ENCODE assay signal across 29 mouse cellular contexts in the genomic region with DNA sequence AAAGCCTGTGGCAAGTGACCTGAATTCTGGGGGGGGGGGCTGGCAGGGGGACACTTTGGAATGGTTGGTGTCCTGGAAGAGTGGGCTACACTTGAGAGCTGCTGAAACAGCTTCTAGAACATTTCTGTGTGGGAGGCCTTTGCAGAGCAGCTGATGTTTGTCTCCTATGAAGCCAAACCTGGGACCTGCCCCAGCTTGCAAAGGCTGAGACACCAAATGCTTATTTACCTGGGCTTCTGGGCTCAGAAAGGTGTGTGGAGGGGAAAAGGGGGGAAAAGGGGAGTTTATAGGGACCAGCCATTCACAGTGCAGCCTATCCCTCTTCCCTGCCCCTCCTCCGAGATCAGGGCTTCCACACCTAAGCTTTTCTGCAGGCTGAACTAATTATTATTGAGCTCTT. TPM values are rescaled to one million over a fixed set of nuclear protein-coding genes. Genes with fewer than 3 reads are reported as not detected.
DNase-seq lines count a peak whose midpoint lies in the region; ATAC-seq lines count a peak whose summit lies in the region.
"Had no signal": no experiment of that assay in that cellular context is flagged by ENCODE, and none has a peak within 500 bp of the region (broad histone marks: within the 10 kb centered on the region; RNA-seq: fewer than 3 reads in every experiment).

No protein-coding gene starts in this region.

- ATAC-seq in forebrain, embryonic 11.5 days (replicated peaks; ENCODE audit: low FRiP score), result no peak
- ATAC-seq in forebrain, embryonic 16.5 days, result no peak
- ATAC-seq in embryonic facial prominence, embryonic 15.5 days (ENCODE audit: insufficient number of reproducible peaks, low FRiP score, low TSS enrichment, low read depth), result no peak
- ATAC-seq in erythroblast, adult 5-6 weeks (replicated peaks; ENCODE audit: low FRiP score, poor library complexity, severe bottlenecking), result no peak
- ATAC-seq: forebrain, embryonic 15.5 days; hindbrain, postnatal 0 days; inflammation-experienced regulatory T-cells, adult 6 months; Patski had no signal

- no peak overlapping the region for H3K27ac ChIP-seq in forebrain, embryonic 11.5 days (ENCODE audit: low read depth, low read length)
- H3K27ac ChIP-seq in forebrain, embryonic 16.5 days (ENCODE audit: low read length), result no peak overlapping the region
- H3K27ac ChIP-seq in embryonic facial prominence, embryonic 15.5 days (replicated peaks), result peak overlapping the region; percentile 44; the same call in 1 of the 2 replicates
- H3K27ac ChIP-seq: embryonic facial prominence, embryonic 12.5 days; forebrain, embryonic 12.5 days; forebrain, embryonic 15.5 days; heart, adult 2 months; heart, embryonic 10.5 days; heart, embryonic 13.5 days; hindbrain, embryonic 14.5 days; hindbrain, postnatal 0 days had no signal

- no peak overlapping the region for H3K4me2 ChIP-seq in forebrain, embryonic 11.5 days (ENCODE audit: low read depth, low read length, severe bottlenecking)
- H3K4me2 ChIP-seq in forebrain, embryonic 16.5 days (ENCODE audit: low read length), result no peak overlapping the region
- no peak overlapping the region for H3K4me2 ChIP-seq in embryonic facial prominence, embryonic 15.5 days (replicated peaks)
- H3K4me2 ChIP-seq: embryonic facial prominence, embryonic 12.5 days; forebrain, embryonic 12.5 days; forebrain, embryonic 15.5 days; heart, embryonic 13.5 days; hindbrain, embryonic 14.5 days had no signal

- DNase-seq in forebrain, embryonic 11.5 days (ENCODE audit: low spot score), result peak; percentile 30
- DNase-seq in urinary bladder, postnatal 14 days (ENCODE audit: low spot score), result peak; percentile 50
- no peak for DNase-seq in urinary bladder, postnatal 10 days (ENCODE audit: low spot score)
- DNase-seq: adrenal gland, postnatal 10 days; adrenal gland, postnatal 36 days; B cell, adult 2 months; cerebellum, adult 18-20 months; cerebellum, adult 9-10 months; cerebellum, postnatal 14 days; gastrocnemius, postnatal 10 days; gastrocnemius, postnatal 36 days; heart, adult 2 months; heart, postnatal 14 days; heart, postnatal 4 days had no signal

- no peaks in the 10 kb centered on the region for H3K36me3 ChIP-seq in forebrain, embryonic 11.5 days (ENCODE audit: control insufficient read depth, insufficient read depth, low read length)
- H3K36me3 ChIP-seq in forebrain, embryonic 16.5 days (ENCODE audit: control insufficient read depth, insufficient read depth), result no peaks in the 10 kb centered on the region
- H3K36me3 ChIP-seq in embryonic facial prominence, embryonic 15.5 days, result no peaks in the 10 kb centered on the region
- H3K36me3 ChIP-seq: embryonic facial prominence, embryonic 12.5 days; forebrain, embryonic 12.5 days; forebrain, embryonic 15.5 days; G1E; heart, embryonic 10.5 days; heart, embryonic 13.5 days had no signal

- H3K9me3 ChIP-seq in forebrain, embryonic 11.5 days (ENCODE audit: control insufficient read depth, low read length), result no peaks in the 10 kb centered on the region
- no peaks in the 10 kb centered on the region for H3K9me3 ChIP-seq in forebrain, embryonic 16.5 days (ENCODE audit: control insufficient read depth, low read length)
- H3K9me3 ChIP-seq in embryonic facial prominence, embryonic 15.5 days (replicated peaks), result no peaks in the 10 kb centered on the region
- H3K9me3 ChIP-seq: embryonic facial prominence, embryonic 12.5 days; forebrain, embryonic 12.5 days; forebrain, embryonic 15.5 days; G1E; heart, embryonic 10.5 days; heart, embryonic 13.5 days had no signal

- 50% methylated on average over 1 of the region's 1 CpGs for whole genome bisulfite sequencing in forebrain, embryonic 11.5 days
- 59% methylated on average over 1 of the region's 1 CpGs for WGBS in forebrain, embryonic 16.5 days
- 35% methylated on average over 1 of the region's 1 CpGs for WGBS in embryonic facial prominence, embryonic 15.5 days

- no peaks in the 10 kb centered on the region for H3K27me3 ChIP-seq in forebrain, embryonic 11.5 days (ENCODE audit: control insufficient read depth, insufficient read depth, low read length)
- H3K27me3 ChIP-seq in forebrain, embryonic 16.5 days (replicated peaks; ENCODE audit: control insufficient read depth, insufficient read depth, low read length), result no peaks in the 10 kb centered on the region
- no peaks in the 10 kb centered on the region for H3K27me3 ChIP-seq in embryonic facial prominence, embryonic 15.5 days
- H3K27me3 ChIP-seq: CH12.LX; embryonic facial prominence, embryonic 12.5 days; forebrain, embryonic 15.5 days; heart, embryonic 13.5 days; Patski had no signal

- no peak overlapping the region for H3K4me3 ChIP-seq in forebrain, embryonic 11.5 days (ENCODE audit: low read depth, low read length)
- H3K4me3 ChIP-seq in forebrain, embryonic 16.5 days (replicated peaks; ENCODE audit: low read length), result no peak overlapping the region
- H3K4me3 ChIP-seq in embryonic facial prominence, embryonic 15.5 days (replicated peaks), result no peak overlapping the region
- H3K4me3 ChIP-seq: embryonic facial prominence, embryonic 12.5 days; forebrain, embryonic 12.5 days; forebrain, embryonic 15.5 days; heart, adult 2 months; heart, embryonic 10.5 days; heart, embryonic 13.5 days had no signal

- no peak overlapping the region for H3K9ac ChIP-seq in forebrain, embryonic 11.5 days (ENCODE audit: low read length)
- no peak overlapping the region for H3K9ac ChIP-seq in forebrain, embryonic 16.5 days (replicated peaks; ENCODE audit: low read depth, low read length)
- no peak overlapping the region for H3K9ac ChIP-seq in embryonic facial prominence, embryonic 15.5 days
- H3K9ac ChIP-seq: embryonic facial prominence, embryonic 12.5 days; forebrain, embryonic 12.5 days; forebrain, embryonic 15.5 days; heart, embryonic 13.5 days; hindbrain, embryonic 14.5 days had no signal

- H3K4me1 ChIP-seq in forebrain, embryonic 11.5 days (replicated peaks; ENCODE audit: control insufficient read depth, insufficient read depth, low read length), result no peaks in the 10 kb centered on the region
- no peaks in the 10 kb centered on the region for H3K4me1 ChIP-seq in forebrain, embryonic 16.5 days (replicated peaks; ENCODE audit: control insufficient read depth, insufficient read depth, low read length)
- H3K4me1 ChIP-seq in embryonic facial prominence, embryonic 15.5 days, result peaks cover 7% of the 10 kb centered on the region; the same call in 1 of the 2 replicates
- H3K4me1 ChIP-seq: embryonic facial prominence, embryonic 12.5 days; forebrain, embryonic 12.5 days; forebrain, embryonic 15.5 days had no signal

RNA-seq across cellular contexts. Expression of gene G0s2, which starts 27.0 kb away (rescaled TPM):
- polyA plus RNA-seq in forebrain, embryonic 11.5 days (2014; fragmentation: Nextera tagmentation; extraction: Ambion mirVana), result 6.5 and 6.8 TPM in 2 replicates
- 3.6 TPM in 2 replicates for polyA plus RNA-seq in forebrain, embryonic 16.5 days (2015; fragmentation: Nextera tagmentation; extraction: Ambion mirVana)
- 29.5 and 30.8 TPM in 2 replicates for polyA plus RNA-seq in embryonic facial prominence, embryonic 15.5 days (2015; fragmentation: Nextera tagmentation; extraction: Ambion mirVana)
- 13.3 and 13.4 TPM in 2 replicates for total RNA-seq in erythroblast, adult 5-6 weeks (2015; ENCODE audit: low replicate concordance)
- total RNA-seq in erythroblast, adult 5-6 weeks (2017; ENCODE audit: low replicate concordance), result 15.5 and 16.6 TPM in 2 replicates
- total RNA-seq: CH12.LX, G1E had no signal
- polyA plus RNA-seq: G1E, Patski had no signal

RNA-seq across cellular contexts. Expression of gene Hsd11b1, which starts 36.1 kb away (rescaled TPM):
- not detected in 2 replicates for polyA plus RNA-seq in forebrain, embryonic 11.5 days (2014; fragmentation: Nextera tagmentation; extraction: Ambion mirVana)
- 0.42 and 1.1 TPM in 2 replicates for polyA plus RNA-seq in forebrain, embryonic 16.5 days (2015; fragmentation: Nextera tagmentation; extraction: Ambion mirVana)
- polyA plus RNA-seq in embryonic facial prominence, embryonic 15.5 days (2015; fragmentation: Nextera tagmentation; extraction: Ambion mirVana), result 6.8 and 6.9 TPM in 2 replicates
- 55.6 and 58.0 TPM in 2 replicates for total RNA-seq in erythroblast, adult 5-6 weeks (2015; ENCODE audit: low replicate concordance)
- 11.5 and 18.0 TPM in 2 replicates for total RNA-seq in erythroblast, adult 5-6 weeks (2017; ENCODE audit: low replicate concordance)
- polyA plus RNA-seq: forebrain, embryonic 12.5 days; G1E; hindbrain, embryonic 11.5 days; hindbrain, embryonic 14.5 days had no signal
